Mouse (Mus musculus) lung, postnatal 0 days (tissue): ENCODE data around the gene Rundc3a.

Experiments used
- CTCF ChIP-seq: IDR thresholded peaks from 2 replicates; pipeline ENCODE4 v1.5.1; 2016; ENCODE audit warnings: antibody characterized with exemption, mild to moderate bottlenecking
- EP300 ChIP-seq: IDR thresholded peaks from 2 replicates; pipeline ENCODE4 v1.6.1; 2016; ENCODE audit warnings: antibody characterized with exemption, mild to moderate bottlenecking, control low read depth

- no peak for TF ChIP-seq CTCF
- TF ChIP-seq EP300 = no peak
Observed at GRCm38 (mm10) chr11:102369263-102369662, 23.9 kb upstream of the Rundc3a start.
